Mouse (Mus musculus): ENCODE data around the gene Itpr2. TPM values are rescaled to one million over a fixed set of nuclear protein-coding genes. Genes with fewer than 3 reads are reported as not detected.

Itpr2 gene
- polyA plus RNA-seq, 1 experiment: 22.5 TPM

GRCm38 (mm10) chr6:146077124-146077889, 424.7 kb downstream of the Itpr2 start:
- 29% methylated on average over 11 of the region's 11 CpGs for WGBS

GRCm38 (mm10) chr6:146072842-146073241, 429.2 kb downstream of the Itpr2 start:
- WGBS: 81% methylated on average over 1 of the region's 1 CpGs
- H3K4me1 ChIP-seq (ENCODE audit: control insufficient read depth, insufficient read depth, low read length): no peaks in the 10 kb centered on the region; the same call in 1 of the 2 replicates
- no peak overlapping the region for H3K27ac ChIP-seq (ENCODE audit: control insufficient read depth, insufficient read depth, low read depth, low read length, poor library complexity)
- no peak overlapping the region for H3K4me3 ChIP-seq (replicated peaks; ENCODE audit: control insufficient read depth, low read depth, low read length)
- no peak for TF ChIP-seq POLR2A (IDR thresholded peaks at IDR 0.05; ENCODE audit: borderline replicate concordance, control insufficient read depth, low read depth, low read length)
- no peak for TF ChIP-seq CTCF (IDR thresholded peaks at IDR 0.05; ENCODE audit: control insufficient read depth, insufficient read depth, low read length)

More at GRCm38 (mm10) chr6:146077124-146077889, 424.7 kb downstream of the Itpr2 start:
- H3K4me1 ChIP-seq (ENCODE audit: control insufficient read depth, insufficient read depth, low read length): peaks cover 4% of the 10 kb centered on the region
- no peak overlapping the region for H3K27ac ChIP-seq (ENCODE audit: control insufficient read depth, insufficient read depth, low read depth, low read length, poor library complexity)
- no peak overlapping the region for H3K4me3 ChIP-seq (replicated peaks; ENCODE audit: control insufficient read depth, low read depth, low read length)
- TF ChIP-seq CTCF (IDR thresholded peaks at IDR 0.05; ENCODE audit: control insufficient read depth, insufficient read depth, low read length) (no peak), POLR2A (IDR thresholded peaks at IDR 0.05; ENCODE audit: borderline replicate concordance, control insufficient read depth, low read depth, low read length) (no peak)

- Histone ChIP-seq H3K4me3 (replicated peaks; ENCODE audit: control insufficient read depth, low read depth, low read length) (no peak overlapping the region), H3K27ac (ENCODE audit: control insufficient read depth, insufficient read depth, low read depth, low read length, poor library complexity) (no peak overlapping the region), H3K4me1 (ENCODE audit: control insufficient read depth, insufficient read depth, low read length) (no peaks in the 10 kb centered on the region; the same call in 1 of the 2 replicates)
- WGBS: 78% methylated on average over 1 of the region's 1 CpGs
- TF ChIP-seq POLR2A (IDR thresholded peaks at IDR 0.05; ENCODE audit: borderline replicate concordance, control insufficient read depth, low read depth, low read length) (no peak), CTCF (IDR thresholded peaks at IDR 0.05; ENCODE audit: control insufficient read depth, insufficient read depth, low read length) (no peak)
These were observed 430.1 kb downstream of the Itpr2 start for GRCm38 (mm10) chr6:146071883-146072282.

Other genes starting within 250 kb of the Itpr2 start
- 87.9 and 99.6 TPM in 2 replicates for gene Fgfr1op2, start 75.0 kb upstream of the Itpr2 start, polyA plus RNA-seq (2011; ENCODE audit: insufficient read depth, insufficient read length, low replicate concordance, missing spikeins)
- gene Ints13, start 75.6 kb upstream of the Itpr2 start, polyA plus RNA-seq (2011; ENCODE audit: insufficient read depth, insufficient read length, low replicate concordance, missing spikeins): 44.2 and 89.4 TPM in 2 replicates
- 30.1 and 31.3 TPM in 2 replicates for gene Med21, start 140.3 kb upstream of the Itpr2 start, polyA plus RNA-seq (2011; ENCODE audit: insufficient read depth, insufficient read length, low replicate concordance, missing spikeins)
- gene Tm7sf3, start 140.6 kb upstream of the Itpr2 start, polyA plus RNA-seq (2011; ENCODE audit: insufficient read depth, insufficient read length, low replicate concordance, missing spikeins): 19.5 and 20.1 TPM in 2 replicates
- gene Stk38l, start 222.8 kb upstream of the Itpr2 start, polyA plus RNA-seq (2011; ENCODE audit: insufficient read depth, insufficient read length, low replicate concordance, missing spikeins): 5.1 and 12.4 TPM in 2 replicates

Data from bone marrow, adult 2 months (tissue).